Mouse (Mus musculus) thymus, postnatal 10 days (tissue): ENCODE results near the gene Kcnip1.
A peak's percentile ranks its signal among the peaks of the same experiment; 100 is the strongest.

Source experiments
- DNase-seq, 2 experiments: peaks; one replicate each; pipeline ENCODE4 v3.0.0; 2021; ENCODE audit warnings: low spot score in 2 of 2

Gene Kcnip1

DNA sequence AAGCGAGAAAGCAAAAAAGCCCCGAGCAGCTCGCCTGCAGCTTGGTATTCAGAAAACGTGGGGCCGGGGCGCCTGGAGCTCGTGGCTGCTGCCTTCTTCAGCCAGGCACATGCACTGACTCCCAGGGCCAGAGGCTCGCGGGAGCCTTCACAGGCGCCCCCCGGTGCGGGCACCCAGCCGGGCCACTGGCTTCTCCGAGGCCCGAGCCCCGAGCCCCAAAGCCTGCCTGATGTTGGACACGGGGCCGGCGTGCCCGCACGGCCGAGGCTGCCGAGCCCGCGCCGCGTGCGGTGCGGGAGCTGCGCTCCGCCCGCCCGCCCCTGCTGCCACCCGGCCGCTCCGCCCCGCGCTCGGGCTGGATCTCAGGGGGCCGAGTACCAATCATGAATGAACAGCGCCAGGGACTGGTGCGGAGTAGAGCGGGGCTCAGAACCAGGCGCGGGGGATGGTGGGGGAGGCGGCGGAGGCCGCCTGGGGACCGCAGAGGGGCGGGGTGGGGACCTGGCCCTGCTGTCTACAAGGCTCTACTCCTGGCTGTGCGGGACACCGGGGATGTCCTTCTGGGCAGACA is 149.6 kb downstream of the Kcnip1 start:
- no peak for DNase-seq

DNA sequence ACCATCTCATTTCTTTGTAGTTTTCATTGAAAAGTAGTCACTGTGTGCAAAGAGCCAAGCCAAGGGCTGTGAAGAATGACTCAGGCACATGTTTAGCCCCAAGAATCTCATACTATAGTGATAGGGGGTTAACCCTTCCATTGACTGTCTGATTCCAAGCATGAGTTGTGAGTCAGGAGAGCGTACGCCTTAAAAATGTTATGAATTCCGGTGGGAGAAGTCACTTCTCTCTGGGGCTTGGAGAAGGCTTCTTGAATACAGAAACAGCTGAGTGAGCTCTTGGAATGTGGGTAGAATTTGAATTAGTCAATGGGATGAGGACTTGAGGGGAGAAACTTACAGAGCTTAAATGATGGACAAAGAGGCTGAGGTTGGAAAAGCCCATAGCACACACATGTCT is 153.9 kb downstream of the Kcnip1 start:
- no peak for DNase-seq

DNA sequence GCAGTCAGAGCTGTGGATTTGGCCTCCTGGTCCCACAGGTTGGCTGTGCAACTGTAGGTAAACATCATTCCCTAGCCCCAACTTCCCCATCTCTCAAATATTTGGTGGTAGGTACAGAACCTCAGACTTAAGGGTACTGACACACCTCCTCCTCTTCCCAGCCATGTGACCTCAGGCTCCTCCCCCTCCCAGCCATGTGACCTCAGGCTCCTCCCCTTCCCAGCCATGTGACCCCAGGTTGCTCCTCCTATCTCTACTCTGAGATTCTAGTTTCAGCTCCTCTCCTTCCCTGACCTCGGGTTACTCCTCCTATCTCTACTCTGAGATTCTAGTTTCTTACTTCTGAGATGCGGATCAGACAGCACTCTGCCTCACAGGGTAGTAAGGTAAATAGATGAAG is 163.2 kb downstream of the Kcnip1 start:
- DNase-seq: no peak

DNA sequence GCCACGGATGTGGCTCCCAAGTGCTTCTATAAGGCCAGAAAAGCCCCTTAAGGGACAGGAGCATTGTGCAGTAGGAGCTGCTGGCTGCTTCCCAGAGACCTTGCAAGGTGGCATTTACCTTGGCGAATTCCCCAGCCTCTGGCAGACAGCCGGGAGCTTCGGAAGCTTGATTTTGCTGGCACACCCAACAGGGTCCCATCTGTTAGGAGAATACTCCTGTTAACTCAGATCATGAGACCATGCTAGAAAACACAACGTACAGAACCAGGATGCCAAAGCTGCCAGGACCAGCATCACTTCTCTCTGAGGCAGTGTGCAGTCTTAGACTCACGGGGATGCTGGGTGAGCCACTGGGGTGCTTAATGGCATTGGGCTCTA is 165.1 kb downstream of the Kcnip1 start:
- DNase-seq: no peak

DNA sequence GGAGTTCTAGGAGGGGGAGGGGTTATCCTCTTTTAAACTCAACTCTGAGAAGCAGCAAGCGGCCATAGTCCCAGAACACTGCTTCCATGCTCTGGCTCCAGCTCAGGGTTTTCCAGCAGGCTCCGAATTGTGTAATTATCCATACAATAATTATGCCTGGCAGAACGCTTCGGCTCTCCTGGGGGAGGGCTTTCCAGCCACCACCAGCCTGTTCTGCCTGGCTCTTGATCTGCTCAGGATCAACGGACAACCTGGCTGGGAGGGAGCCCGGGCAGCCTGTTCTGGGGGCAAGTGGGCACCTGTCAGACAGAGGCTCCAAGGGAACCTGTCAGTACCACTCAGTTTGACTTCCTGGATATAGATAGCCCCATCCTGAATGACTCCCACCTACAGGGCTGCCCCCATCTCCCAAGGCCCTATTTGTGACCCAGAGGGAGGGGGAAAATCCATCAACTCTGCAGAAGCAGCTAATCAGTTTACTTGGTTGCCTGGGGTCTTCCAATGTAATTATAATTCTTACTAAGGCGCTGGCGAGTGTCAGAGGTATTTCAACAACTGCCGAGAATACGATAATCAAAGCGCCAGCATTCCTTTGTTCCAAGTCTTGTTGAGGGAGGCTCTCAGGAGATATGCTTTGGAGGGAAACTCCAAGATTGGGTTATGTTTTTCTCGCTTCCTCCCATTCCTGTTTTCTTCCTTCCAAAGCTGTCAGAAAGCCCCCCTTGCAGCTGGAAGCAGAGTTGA is 165.7 kb downstream of the Kcnip1 start:
- no peak for DNase-seq

DNA sequence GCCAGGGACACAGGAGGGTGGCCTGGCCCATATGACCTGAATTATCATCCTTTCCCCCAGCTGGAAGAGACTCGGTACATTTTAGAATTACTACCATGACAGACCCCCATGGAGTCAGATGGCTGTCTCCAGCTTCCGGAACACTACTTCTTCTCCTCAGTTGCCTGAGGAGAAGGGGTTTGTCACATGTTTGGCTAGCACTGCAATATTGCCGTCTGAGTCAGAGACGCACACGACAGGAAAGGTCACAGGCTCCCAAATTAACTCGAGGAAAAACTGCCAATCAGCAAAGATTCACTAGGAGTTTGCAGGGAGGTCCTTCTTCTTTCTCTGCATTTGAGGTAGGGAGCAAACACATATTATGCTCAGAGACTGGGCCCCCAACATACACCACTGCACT is 168.2 kb downstream of the Kcnip1 start:
- DNase-seq: no peak

DNA sequence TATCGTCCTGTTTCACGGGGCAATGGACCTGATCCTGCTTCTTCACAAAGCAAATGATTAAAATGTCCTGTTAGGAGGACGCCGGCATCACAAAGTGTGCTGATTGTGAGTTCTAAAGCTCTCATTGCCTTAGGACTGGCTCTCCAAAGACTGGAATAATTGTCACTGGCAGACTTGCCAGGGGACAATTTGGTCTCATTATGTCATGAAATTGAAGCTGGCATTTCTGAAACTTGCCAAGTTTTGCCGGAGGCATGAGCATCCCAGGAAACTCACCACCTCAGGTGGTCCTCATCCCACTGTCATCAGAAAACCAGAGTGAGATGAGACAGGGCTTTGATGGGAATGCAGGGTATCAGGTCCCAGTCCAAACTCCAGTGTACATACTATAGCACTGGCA is 171.6 kb downstream of the Kcnip1 start:
- no peak for DNase-seq

DNA sequence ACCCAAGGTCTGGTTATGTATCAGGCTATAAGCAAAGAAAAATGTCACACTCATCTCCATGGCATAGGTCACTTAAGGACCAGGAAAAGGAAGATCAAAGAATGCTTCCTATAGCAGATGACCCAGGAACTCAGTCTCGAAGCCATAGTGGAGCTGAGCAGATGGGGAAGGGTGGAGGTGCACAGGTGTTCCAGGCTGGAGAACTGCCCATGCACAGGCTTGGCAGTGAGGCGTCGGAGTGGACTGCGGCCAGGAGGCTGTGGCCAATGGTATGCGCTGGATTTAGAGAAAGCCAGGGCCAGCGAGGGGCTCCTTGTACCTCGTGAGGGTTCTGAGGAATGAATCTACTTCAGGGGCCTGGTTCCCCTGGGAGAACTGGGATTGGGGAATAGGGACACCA is 172.1 kb downstream of the Kcnip1 start:
- DNase-seq: no peak

DNA sequence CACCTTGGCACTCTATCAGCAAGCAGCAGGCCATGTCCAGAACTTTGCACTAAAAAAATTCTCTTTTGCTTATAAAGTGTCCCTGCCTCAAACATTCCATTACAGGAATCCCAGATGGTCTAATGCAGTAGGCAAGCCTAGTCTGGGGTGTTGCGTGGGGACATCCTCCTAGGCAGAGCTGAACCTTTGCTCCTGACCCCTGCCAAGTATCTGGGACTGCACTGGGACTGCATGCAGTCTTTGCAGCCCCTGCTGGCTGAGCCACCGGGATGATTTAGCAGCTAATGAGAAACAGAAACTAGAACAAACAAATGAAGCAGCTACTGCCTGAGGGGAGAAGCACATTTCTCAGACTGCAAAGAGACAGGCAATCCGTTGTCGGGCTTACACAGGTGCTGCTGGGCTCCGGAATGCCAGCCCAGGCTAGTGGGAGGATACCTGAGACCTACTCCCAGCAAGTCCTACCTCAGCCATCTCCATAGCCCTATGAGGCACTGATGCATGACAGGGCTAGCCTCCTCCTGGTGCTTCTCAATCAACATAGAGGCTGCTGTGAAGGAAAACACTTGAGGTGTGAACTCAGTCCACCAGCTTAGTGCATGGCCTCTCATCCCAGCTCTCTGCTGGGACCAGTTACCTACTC is 174.0 kb downstream of the Kcnip1 start:
- DNase-seq: no peak

DNA sequence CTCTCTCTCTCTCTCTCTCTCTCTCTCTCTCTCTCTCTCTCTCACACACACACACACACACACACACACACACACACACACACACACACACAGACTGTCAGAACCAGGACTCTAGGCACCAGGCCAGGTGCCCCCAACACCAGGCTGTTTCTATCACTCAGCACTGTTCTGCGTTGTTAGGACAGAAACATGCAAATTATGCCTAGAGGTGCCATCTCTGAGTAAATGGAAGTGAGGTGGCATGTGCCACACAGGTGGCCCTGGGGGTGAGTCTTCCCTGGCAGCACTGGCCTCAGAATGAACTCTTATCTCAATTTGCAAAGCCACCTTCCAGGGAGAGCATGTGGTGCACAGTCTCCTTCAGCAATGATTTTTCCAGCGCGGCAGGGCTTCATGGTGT is 176.9 kb downstream of the Kcnip1 start:
- DNase-seq: no peak

DNA sequence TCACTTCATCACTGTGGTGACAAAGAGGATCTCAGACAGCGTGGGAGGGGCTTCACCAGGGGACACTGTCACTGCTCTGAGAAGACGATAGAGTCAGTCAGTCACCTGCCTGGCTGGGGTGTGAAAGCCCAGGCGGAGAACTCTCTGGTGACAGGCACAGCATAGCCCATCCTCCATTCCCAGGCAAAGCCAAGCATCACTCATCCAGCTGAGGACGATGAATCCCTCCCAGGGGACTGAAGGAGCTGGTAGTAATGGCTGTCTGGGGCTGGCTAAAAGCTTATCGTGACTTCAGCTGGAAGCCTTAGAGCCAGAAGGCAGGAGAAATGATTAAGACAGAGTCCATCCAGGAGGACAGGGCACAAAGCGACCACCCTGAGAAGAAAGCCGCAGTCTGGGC is 182.8 kb downstream of the Kcnip1 start:
- DNase-seq: no peak

DNA sequence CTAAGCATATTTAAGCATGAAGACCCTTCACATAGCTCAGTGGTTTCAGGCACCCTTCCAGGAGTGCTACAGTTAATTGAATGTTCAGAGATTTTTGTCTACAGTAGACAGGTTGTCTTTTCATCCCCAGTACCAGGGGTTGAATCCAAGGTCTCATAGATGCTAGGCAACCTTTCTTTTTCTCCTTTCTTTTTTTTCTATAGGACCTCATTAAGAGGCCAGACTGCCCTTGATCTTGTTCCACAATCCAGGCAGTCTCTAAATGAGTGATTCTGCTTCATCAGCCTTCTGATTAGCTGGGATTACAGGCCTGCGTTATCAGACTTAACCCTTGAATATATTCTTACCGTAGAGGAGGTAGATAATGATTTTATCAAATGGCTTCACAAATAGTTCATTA is 189.9 kb downstream of the Kcnip1 start:
- DNase-seq: no peak

DNA sequence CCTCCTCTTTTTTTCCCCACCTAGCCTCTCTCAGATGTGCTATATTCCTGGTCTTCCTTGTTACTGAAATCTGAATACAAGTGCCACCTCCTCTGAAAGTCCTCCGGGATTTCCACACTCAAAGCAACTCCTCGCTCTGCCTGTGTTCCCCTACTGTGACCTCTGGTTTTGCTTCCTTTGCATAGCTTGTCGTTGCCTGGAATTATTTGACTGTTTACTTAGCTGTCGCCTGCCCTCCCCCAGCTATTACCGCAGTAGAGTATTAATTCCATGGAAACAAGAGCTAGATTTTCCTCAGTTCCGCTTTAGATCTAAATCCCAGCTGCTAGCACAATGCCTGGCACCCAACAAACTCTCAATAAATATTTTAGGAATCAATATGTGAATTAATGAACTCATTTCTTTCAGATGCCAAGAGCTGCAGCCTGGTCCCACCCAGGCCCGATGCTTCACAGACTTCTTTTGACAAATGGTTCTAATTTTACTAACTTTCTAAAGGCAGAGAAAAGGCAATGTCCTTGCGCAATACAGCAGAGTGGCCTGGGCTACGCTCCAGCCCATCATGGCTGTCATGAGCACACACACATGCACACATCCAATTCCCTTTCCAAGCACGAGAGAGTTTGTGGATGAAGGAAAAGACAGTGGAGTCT is 192.4 kb downstream of the Kcnip1 start:
- DNase-seq: no peak

DNA sequence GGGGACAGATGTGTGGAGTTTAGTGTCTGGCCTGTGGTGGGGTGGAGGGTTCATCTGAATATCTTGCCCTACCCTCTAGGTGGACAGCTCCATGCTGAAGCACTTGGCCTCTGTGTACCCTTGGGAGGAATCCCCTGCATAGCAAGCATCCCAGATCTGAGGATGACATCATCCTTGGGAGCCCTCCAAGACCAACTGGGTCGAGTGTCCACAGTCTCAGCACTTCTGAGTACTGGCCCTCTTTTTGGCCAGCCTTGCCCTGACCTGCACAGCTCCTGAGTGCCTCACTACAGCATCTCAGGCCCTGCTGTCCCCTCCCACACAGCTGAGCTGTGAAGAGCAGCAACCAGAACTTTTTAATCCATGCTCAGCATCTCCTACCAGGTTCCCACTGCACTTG is 193.0 kb downstream of the Kcnip1 start:
- DNase-seq: no peak

DNA sequence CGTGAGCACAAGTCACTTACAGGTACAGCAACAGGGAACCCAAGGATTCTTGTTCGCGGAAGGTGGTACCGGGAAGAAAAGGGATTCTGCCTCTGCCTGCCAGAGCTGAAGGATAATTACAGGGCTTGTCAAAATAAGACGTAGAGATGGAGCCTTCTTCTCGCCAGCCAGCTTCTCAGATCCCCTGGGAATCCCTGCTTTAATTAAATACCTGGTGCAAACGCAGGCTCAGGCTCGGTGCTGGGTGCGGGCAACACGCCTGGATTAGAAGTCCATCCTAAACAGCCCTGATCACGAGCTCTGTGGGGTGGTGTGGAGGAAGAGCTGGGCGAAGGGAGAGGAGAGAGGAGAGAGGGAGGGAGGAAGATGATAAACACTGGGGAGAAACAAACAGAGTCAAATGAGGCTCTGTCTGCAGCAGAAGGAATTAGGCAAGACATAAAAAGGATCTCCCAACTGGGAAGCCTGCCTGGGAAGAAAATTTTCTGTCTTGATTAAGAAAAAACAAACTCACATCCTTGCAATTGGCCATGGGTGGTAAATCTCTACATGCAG is 194.8 kb downstream of the Kcnip1 start:
- DNase-seq: no peak

DNA sequence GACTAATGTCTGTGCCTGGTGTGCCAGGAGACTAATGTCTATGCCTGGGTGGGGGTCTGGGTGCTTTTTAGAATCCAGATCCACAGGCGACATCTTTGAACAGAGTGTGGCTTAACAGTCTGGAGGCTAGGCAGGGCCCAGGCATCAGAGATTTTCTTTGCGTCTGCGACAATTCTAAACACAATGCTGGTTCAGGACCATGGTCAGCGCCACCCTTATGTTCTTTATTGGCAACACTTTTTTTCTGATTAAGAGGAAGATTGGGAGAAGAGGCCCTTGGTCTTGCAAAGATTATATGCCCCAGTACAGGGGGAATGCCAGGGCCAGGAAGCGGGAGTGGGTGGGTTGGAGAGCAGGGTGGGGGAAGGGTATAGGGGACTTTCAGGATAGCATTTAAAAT is 205.6 kb downstream of the Kcnip1 start:
- DNase-seq: peak in 1 of 2 experiments; percentile 18

DNA sequence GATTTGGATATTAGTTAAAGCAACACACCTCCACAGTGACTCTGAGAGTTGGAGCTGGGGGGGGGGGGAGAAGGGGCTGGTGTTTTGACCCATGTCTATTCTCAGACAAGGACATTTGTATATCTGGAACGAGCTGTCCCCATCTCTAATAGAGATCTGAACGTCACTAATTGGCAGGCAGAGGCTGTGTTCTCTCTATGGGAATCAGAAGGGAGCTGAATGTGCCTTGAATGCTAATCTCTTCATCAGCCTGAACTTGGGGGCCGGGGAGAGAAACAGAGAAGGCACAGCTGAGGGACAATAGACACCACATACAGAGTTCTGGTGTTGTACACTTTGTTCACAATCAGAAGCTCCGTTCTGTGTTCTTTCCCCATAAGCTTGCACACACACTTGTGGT is 206.4 kb downstream of the Kcnip1 start:
- DNase-seq: no peak

DNA sequence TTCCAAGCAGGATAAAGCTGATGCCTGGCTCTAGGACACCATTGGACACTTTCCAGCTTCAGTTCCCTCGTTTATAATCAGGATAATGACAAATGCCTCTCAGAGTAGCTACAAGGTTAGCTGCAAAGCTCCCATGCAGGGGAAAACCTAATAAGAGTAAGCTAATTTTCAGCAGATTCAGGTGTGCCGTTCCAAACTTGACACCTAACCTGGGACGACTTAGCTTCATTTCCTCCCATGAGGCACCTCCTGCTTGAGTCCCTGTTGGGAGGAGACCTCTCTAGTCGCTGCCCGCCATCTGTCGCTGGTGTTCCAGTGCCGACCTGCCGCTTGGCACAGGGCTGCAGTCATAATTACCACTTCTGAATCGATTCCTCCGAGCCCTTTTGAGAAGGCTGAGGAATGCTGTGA is 211.4 kb downstream of the Kcnip1 start:
- no peak for DNase-seq

DNA sequence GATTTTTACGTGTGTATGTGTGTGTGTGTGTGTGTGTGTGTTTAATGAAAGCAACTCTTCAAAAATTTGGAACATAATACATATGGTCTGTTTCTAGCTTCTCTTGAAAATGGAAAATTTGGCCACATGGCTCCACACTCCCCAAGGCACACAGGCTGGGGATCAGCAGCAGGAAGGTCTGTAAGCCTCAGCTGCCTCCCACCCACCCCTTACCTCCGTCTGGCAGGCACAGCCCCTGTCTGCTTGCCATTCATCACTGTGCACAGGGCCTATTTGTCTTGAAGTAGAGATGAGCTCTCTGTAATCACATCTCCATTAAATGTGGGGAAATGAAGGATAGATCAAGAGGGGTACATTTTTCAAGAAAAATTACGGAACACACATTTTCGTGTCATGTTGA is 212.7 kb downstream of the Kcnip1 start:
- DNase-seq: no peak

DNA sequence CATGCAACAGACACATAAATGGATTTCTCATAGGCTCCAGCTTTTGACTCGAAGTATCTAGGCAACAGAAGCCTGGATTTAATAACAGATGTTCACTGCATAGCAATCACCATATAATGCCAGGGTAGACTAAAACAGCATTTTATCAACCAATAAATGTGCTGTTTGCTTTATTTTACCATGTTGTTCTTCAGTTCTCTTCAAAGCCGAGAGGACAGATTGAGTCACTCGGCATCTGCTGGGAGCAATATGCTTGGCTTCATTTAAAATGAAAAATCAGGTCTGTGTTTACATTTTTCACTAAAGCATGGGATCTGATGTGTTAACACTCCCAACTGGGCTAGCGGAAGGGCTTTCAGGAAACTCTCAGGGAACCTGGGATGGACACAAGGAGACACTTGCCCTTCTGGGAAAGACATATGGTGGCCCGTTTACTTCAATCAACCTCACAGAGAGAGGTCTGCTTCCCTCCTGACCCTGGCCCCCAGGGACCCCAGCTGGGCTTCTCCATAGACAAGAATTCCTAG is 220.3 kb downstream of the Kcnip1 start:
- no peak for DNase-seq

DNA sequence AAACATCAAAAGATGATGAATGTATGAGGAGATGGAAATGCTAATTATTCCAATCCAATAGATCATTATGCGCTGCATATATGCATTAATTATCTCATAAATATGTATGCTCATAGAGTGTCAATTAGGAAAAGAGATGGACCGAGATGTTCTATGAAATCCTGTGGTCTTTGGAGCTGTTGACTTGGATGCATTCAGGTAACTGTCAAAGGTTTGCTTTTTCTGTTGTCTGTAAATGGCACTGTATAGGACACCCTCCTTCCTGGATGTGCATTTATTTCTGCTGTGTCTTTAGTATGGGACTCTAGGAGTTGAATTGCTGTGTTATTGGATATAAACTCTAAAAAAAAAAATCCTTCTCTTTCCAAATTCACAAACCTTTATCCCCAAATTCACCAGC is 220.9 kb downstream of the Kcnip1 start:
- DNase-seq: no peak
